Mouse (Mus musculus) adrenal gland (tissue): ENCODE measurements around the gene Rps27.
"Not testable (repeated sequence)": the region's sequence is repeated elsewhere in the genome, so short reads cannot be mapped to it uniquely, and the experiment has no call there.

Experiments
- intact Hi-C: fragments of 180-260 bp; cut with DNase I; formaldehyde crosslinking; loops from one replicate; pipeline ENCODE4 v1.15.1; 2025
- long read RNA-seq, 2 experiments: library from polyadenylated mRNA; unstranded; transcript quantifications; one replicate each; pipeline ENCODE4 v2.0.0; 2020; ENCODE audit warnings: borderline replicate concordance in 1 of 2; ENCODE audit not compliant: insufficient replicate concordance in 1 of 2

Rps27 gene
- long read RNA-seq, experiment 1, transcript Rps27-201 (4 exons, 345 nt), result major isoform, 457 of 475 reads
- long read RNA-seq, experiment 1, transcript Rps27-209 (4 exons, 546 nt), result minor isoform, 9 of 475 reads
- long read RNA-seq, experiment 1, transcript Rps27-204 (3 exons, 452 nt), result minor isoform, 5 of 475 reads
- long read RNA-seq, experiment 1, partial matches to known transcripts, result 0 of 475 reads
- long read RNA-seq, experiment 1, other reads (novel, unspliced or antisense), result 4 of 475 reads
- long read RNA-seq, experiment 2, transcript Rps27-209 (4 exons, 546 nt), result minor isoform, 9 of 412 reads
- long read RNA-seq, experiment 2, transcript Rps27-201 (4 exons, 345 nt), result major isoform, 398 of 412 reads
- long read RNA-seq, experiment 2, partial matches to known transcripts, result 0 of 412 reads
- long read RNA-seq, experiment 2, other reads (novel, unspliced or antisense), result 4 of 412 reads

DNA sequence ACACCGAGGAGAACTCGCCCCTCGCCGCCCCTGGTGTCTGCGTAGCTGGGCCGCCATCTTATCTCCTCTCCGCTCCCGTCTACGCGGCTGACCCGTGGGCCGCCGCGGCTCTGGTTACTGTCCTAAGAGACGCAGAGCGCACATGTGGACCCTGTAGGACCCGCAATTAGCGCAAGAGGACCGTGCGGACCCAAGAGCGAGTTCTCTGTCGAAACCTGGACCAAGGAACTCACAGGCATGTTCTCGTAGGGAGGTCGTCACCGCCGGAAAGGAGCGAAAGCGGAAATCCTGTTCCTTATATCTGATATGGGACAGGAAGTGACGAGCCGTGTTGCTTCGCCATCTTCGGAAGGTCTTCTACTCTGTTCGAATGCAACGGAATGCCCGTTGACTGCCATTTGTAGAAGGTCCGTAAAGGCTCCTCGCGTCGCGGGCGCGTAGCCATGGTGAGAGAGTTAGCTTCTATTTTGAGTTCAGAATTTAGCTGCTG, at the start of gene Rps27, which contains the start of gene Rab13:
Gene Rps27, minus strand, starts transcription at position 275 of the 490 bp plus-strand sequence.
Gene Rab13, plus strand, starts transcription at position 319 of the 490 bp plus-strand sequence.
- intact Hi-C loops, result no loop called here

DNA sequence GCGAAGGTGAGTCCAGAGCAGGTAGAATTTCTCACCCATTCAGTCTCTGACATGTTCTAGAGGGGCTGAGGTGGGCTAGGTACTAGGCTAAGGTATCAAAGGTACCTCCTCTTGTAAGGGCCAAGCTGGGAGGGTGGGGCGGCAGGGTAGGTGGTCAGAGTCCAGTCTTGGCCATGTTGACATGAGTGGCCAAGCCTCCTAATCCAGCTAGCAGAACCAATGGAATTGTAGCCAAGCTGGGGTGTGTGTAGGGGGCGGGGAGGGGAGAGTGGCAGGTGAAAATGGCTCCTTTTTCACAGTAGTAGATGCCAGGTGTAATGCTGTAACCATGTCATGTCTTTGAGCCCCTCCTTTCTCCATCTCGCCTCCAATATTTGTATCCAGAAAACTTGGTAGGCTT, 45.1 kb upstream of the Rps27 start:
- intact Hi-C loops, result no loop called here

- intact Hi-C loops, result no loop called here
Measured at GRCm38 (mm10) chr3:90256731-90257530, 43.5 kb upstream of the Rps27 start.

DNA sequence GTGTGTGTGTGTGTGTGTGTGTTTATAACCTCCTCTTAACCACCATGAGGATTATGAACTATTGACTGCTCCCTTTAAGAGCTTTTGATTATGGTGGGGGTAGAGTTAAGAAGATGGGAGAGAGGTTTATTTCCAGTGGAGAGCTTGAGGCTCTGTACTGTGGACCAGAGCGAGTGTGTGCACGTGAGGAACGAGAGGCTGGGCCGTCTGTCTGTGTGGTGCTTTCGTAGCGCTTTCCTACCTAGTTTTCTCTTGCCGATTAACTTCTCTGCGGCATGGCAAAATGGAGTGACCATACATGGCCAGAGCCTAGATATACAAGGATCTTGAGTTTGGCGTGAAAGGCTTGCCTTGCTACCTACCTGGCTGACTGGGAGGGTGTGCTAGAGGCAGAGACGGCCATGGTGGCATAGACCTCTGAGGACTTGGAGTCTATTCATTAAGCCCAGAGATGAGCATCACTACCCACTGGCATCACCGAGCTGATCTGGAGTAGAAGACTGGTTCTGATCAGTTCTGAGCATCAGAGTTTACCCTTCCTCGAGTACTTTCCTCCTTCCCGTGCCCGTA, 42.4 kb upstream of the Rps27 start:
- intact Hi-C loops, result loop anchor here (2.0 kb wide), 1 partner anchor 37 kb away; no protein-coding TSS in a partner anchor

DNA sequence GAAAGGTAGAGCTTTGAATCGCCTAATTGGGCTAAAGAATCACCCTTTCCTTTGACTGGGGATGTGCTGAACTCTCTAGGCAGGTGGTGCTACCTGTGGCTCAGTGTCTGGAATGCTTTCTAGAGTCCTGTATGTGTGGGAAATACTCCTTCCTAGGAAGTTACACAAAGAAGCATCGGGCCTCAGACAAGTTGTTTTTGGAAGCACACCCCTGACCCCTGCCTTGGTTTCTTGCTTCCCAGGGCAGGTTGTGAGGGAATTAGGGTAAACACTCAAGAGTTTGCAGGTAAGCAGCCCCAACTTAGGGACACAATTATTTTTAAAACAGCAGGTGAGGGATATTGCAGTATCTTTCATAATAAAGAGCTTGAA, 41.7 kb upstream of the Rps27 start:
- intact Hi-C loops, result loop anchor here (2.0 kb wide), 1 partner anchor 36 kb away; no protein-coding TSS in a partner anchor

- intact Hi-C loops, result loop anchor here (2.0 kb wide), 1 partner anchor 36 kb away; no protein-coding TSS in a partner anchor
Measured at GRCm38 (mm10) chr3:90254419-90255193, 41.2 kb upstream of the Rps27 start.

DNA sequence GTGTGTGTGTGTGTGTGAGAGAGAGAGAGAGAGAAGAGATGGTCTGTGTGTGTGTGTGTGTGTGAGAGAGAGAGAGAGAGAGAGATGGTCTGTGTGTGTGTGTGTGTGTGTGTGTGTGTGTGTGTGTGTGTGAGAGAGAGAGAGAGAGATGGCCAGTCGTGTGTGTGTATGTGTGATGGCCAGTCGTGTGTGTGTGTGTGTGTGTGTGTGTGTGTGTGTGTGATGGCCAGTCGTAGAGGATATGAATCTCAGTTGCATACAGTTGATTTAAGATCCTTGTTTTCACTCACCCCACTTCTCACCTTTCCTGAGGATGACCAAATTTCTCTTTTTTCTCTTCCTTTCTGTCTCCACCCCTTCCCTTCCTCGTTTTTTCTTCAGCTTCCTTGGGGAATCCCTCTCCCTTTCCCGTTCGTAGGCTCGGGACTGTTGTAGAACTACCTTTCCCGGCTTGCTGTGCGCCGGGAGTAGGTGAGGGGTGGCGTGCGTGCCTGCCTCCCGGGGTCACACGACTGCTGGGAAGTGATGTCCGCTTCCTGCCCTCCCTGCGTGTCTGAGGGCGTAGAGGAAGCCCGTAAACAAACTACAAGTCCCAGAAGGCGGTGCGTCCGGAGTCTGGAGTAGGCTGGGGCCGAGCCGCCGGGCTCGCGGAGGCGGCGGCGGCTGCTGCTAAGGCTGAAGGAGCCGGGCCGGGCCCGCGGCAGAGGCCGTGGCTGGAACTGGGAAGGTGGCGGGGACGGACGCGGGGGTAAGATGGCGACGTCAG, 40.4 kb upstream of the Rps27 start, which contains the start of gene Crtc2:
Gene Crtc2, plus strand, starts transcription at position 511 of the 766 bp plus-strand sequence.
- intact Hi-C loops, result loop anchor here (2.0 kb wide), 1 partner anchor 35 kb away; no protein-coding TSS in a partner anchor

DNA sequence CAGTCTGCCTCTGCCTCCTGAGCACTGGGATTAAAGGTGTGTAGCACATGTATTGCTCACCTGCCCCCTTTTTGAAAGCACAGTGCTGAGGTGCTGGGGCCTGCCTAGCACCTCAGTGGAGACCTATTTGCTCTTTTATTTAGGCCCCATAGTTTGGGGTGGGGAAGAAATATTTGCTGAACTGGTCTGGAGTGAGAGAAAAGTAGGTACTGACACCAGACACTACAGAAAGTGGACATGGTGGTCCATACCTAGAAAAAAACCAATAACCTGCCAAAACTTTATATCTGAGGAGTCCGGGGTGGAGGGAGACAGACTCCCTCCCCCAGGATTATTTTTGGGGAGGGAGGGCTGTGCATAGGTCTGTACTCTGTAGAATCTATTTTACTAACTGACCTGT, 39.7 kb upstream of the Rps27 start:
- intact Hi-C loops, result not testable (repeated sequence)

DNA sequence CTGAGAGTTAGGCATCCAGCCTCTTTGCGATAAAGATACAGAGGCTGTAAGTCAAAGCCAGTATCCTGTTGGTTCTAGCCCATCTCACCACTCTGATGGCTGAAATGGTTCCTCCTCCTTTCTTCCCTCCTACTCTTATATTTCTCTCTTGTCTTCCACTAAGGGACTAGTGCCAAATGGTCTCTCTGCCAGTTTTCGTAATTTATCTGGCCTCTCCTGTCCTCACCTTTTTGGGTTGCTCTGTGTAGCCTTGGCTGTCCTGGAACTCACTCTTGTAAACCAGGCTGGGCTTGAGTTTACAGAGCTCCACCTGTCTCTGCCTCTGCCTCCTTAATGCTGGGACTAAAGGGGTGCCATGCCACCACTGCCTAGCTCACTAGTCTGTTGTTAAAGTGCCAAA, 39.2 kb upstream of the Rps27 start:
- intact Hi-C loops, result not testable (repeated sequence)

DNA sequence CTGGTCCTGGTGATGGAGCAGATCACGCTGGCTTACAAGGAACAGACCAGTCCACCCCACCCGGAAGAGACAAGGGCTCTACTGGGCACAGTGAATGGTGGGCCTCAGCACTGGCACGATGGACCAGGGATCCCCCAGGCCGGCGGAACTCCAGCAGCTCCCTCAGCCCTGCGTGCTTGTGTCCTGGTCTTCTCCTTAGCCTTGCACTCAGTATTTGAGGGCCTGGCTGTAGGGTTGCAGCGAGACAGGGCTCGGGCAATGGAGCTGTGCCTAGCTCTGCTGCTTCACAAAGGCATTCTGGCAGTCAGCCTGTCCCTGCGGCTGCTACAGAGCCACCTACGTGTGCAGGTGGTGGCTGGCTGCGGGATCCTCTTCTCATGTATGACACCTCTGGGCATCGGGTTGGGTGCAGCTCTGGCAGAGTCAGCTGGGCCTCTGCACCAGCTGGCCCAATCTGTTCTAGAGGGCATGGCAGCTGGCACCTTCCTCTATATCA, 38.3 kb upstream of the Rps27 start:
- intact Hi-C loops, result not testable (repeated sequence)

DNA sequence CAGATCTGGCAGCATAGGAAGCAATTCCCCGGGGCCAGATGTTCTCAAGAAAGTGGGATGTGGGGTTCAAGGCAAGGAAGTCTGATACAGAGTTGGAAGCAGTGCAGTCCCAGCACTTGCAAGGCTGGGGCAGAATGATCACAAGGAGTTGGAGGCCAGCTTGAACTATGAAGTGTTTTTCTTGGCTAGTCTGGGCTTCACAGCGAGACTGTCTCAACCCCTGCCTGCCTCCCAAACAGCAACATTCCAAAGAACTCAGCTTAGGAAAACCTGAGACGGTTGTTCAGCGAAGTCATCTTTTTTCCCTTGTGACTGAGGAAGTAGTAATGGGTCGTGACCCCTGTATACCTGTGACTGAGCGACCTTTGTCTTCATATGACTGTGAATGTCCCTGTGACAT, 37.3 kb upstream of the Rps27 start:
- intact Hi-C loops, result no loop called here

DNA sequence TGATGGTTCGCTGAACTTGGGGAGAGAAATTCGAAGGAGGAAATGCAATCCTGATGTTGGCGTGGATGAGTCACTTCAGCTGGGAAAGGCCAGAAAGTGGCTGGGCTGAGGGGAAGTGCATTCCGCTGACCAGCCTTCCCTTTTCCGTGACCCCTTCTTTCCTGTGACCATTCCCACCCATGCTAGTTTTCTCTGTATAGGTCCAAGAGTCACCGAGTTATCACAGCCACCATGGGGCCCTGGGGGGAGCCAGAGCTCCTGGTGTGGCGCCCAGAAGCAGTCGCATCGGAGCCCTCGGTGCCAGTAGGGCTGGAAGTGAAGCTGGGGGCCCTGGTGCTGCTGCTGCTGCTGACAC, 35.3 kb upstream of the Rps27 start:
- intact Hi-C loops, result no loop called here

- intact Hi-C loops, result no loop called here
Measured at GRCm38 (mm10) chr3:90247960-90248745, 34.7 kb upstream of the Rps27 start, which contains the start of gene Slc39a1. Gene Slc39a1, plus strand, starts transcription at chr3:90248172.

- intact Hi-C loops, result no loop called here
Measured at GRCm38 (mm10) chr3:90247630-90247959, 34.1 kb upstream of the Rps27 start.

DNA sequence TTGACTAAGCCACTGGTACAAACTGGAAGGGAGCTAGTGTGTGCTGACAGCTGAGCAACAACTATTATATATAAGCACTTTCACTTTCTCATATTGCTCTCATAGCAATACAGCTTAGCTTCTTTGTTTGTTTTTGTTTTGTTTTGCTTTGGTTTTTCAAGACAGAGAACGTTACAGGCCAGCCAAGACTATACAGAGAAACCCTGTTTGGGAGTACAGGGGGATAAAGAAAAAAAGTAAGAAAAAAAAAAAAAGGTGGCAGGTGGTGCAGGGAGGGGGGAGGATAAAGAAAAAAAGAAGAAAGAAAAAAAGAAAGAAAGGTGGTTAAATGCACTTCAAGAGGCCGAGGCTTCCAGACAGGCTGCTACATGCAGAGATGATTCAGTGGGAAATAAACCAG, 32.0 kb upstream of the Rps27 start:
- intact Hi-C loops, result no loop called here

DNA sequence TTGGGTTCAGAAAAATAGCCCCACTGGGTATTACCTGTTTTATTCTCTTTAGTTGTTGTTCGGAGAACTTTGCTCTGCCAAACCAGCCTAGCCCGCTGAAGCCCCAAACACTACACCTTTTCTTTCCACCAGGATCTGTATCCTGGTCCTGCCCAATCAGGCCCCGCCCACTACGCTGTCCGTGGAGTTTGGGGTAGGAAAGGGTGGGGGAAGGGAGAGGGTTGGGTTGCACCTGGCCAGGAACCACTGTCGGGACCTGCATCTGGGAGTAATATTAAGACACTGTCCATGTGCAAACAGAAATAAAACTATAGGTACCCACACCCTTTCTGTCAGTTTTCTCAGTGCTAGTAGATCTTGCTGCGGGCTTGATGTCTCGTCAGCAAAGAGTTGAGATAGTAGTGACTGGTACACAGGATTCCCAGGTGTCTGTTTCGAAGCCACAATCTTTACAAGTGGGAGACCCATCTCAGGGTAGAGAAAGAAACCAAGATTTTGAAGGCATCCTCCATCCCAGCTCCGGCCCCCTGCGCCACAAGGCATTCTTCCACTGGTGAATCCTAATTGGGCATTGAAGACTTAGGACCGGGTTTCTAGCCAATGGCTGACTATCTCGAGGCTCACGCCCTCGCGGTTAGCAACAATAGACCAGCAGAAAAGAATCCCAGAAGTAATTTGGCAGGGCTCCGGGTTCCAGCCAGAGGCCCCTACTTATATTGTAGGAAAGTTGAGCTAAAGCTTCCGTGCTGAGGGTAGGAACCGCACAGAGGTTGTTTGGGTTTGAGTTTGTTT, 29.7 kb upstream of the Rps27 start, which contains the start of gene Creb3l4:
Gene Creb3l4, minus strand, starts transcription at position 529 of the 792 bp plus-strand sequence.
- intact Hi-C loops, result no loop called here

- intact Hi-C loops, result no loop called here
Measured at GRCm38 (mm10) chr3:90241669-90242358, 28.4 kb upstream of the Rps27 start.
